9 mouse cellular contexts compared by ENCODE assay signal in the genomic region with DNA sequence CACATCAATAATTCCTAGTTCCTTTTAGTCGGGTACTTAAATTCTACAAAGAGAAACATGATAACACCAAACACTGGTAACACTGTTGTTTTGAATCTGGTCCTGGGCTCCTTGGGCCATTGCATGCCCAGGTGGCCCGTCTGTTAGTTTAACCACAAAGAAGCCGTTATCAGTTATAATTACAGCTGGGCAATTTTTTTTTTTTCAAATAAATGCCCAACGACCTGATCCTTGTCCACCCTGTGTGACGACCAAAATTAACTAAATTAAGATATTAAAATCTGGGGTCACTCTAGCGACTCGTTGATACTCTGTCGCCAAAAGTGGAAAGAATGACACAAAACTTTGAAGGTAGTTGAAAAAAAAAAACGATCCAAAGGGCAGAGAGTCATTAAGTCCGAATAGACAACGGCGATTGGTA. TPM values are rescaled to one million over a fixed set of nuclear protein-coding genes. Genes with fewer than 3 reads are reported as not detected.
DNase-seq lines count a peak whose midpoint lies in the region; ATAC-seq and TF ChIP-seq lines count a peak whose summit lies in the region.
"Had no signal": no experiment of that assay in that cellular context is flagged by ENCODE, and none has a peak within 500 bp of the region (broad histone marks: within the 10 kb centered on the region; RNA-seq: fewer than 3 reads in every experiment).

No protein-coding gene starts in this region.

- no peaks in the 10 kb centered on the region for H3K9me3 ChIP-seq in ES-E14 (ENCODE audit: control insufficient read depth, insufficient read depth, low read depth, low read length)
- no peaks in the 10 kb centered on the region for H3K9me3 ChIP-seq in hindbrain, embryonic 11.5 days (ENCODE audit: control insufficient read depth, low read length)

- ATAC-seq in hindbrain, embryonic 11.5 days (ENCODE audit: low FRiP score) = no peak
- peak; percentile 29 for ATAC-seq in megakaryocyte progenitor cell, adult 5-6 weeks (replicated peaks; ENCODE audit: poor library complexity)

- H3K4me3 ChIP-seq in gastrocnemius, adult 2 months = peak overlapping the region; percentile 90
- H3K4me3 ChIP-seq in ES-E14 (ENCODE audit: insufficient read depth in 1 of 2, low read depth in 1 of 2, low read length in 2 of 2, poor library complexity in 1 of 2, severe bottlenecking in 1 of 2) = peak overlapping the region; percentile 37 to 67; a peak in 3 of 4 replicates
- peak overlapping the region; percentile 32 for H3K4me3 ChIP-seq in hindbrain, embryonic 11.5 days (ENCODE audit: low read depth, low read length)

- DNase-seq in gastrocnemius, adult 2 months = no peak
- DNase-seq in gastrocnemius, adult 18-20 months (ENCODE audit: low spot score) = no peak
- DNase-seq in ES-E14 (ENCODE audit: low read depth, low spot score) = no peak
- DNase-seq in hindbrain, embryonic 11.5 days (ENCODE audit: low spot score) = no peak
- DNase-seq in adrenal gland, postnatal 4 days (ENCODE audit: low spot score in 2 of 2) = no peak
- no peak for DNase-seq in right cerebral cortex, adult 18-20 months
- no peak for DNase-seq in gastrocnemius, postnatal 14 days

- H3K9ac ChIP-seq in ES-E14 (ENCODE audit: insufficient read depth, low read depth, low read length, poor library complexity, severe bottlenecking) = no peak overlapping the region
- H3K9ac ChIP-seq in hindbrain, embryonic 11.5 days (ENCODE audit: low read depth, low read length) = no peak overlapping the region

- H3K36me3 ChIP-seq in ES-E14 (ENCODE audit: control insufficient read depth, insufficient read depth, low read length, poor library complexity, severe bottlenecking) = no peaks in the 10 kb centered on the region
- H3K36me3 ChIP-seq in hindbrain, embryonic 11.5 days (ENCODE audit: control insufficient read depth, insufficient read depth, low read length) = peaks cover 1% of the 10 kb centered on the region; the same call in 1 of the 2 replicates

- no peak overlapping the region for H3K27ac ChIP-seq in gastrocnemius, adult 2 months
- no peak overlapping the region for H3K27ac ChIP-seq in ES-E14 (ENCODE audit: insufficient read depth, low read depth, low read length, poor library complexity, severe bottlenecking)
- H3K27ac ChIP-seq in hindbrain, embryonic 11.5 days (ENCODE audit: low read depth, low read length) = no peak overlapping the region

- no peak for TF ChIP-seq CTCF in gastrocnemius, adult 2 months (IDR thresholded peaks at IDR 0.05)

- intact Hi-C loops in gastrocnemius, adult 2 months (cut with DNase I) = loop anchor here (10.0 kb wide), 1 partner anchor 210 kb away; no protein-coding TSS in a partner anchor
- intact Hi-C loops in gastrocnemius, postnatal 14 days (cut with DNase I; ENCODE audit: low total_unique reads) = loop anchor here (10.0 kb wide), 1 partner anchor 200 kb away; no protein-coding TSS in a partner anchor

- 14% methylated on average over 12 of the region's 12 CpGs for WGBS in hindbrain, embryonic 11.5 days

- in situ Hi-C loops in ES-E14 (cut with MboI; ENCODE audit: low sequenced_read_pairs in 2 of 2, unreplicated experiment in 2 of 2) = no loop called here

- peak overlapping the region; percentile 71; the same call in 1 of the 2 replicates for H3K4me2 ChIP-seq in hindbrain, embryonic 11.5 days (replicated peaks; ENCODE audit: low read depth, low read length)

- H3K27me3 ChIP-seq in hindbrain, embryonic 11.5 days (ENCODE audit: control insufficient read depth, insufficient read depth, low read length) = no peaks in the 10 kb centered on the region

- peaks cover 2 to 3% of the 10 kb centered on the region in 2 experiments; a peak in 1 of 4 replicates for H3K4me1 ChIP-seq in ES-E14 (ENCODE audit: control insufficient read depth in 2 of 2, insufficient read depth in 2 of 2, low read length in 2 of 2, poor library complexity in 1 of 2)
- no peaks in the 10 kb centered on the region for H3K4me1 ChIP-seq in hindbrain, embryonic 11.5 days (replicated peaks; ENCODE audit: control insufficient read depth, insufficient read depth, low read length)

TF ChIP-seq in ES-E14, 5 proteins besides CTCF, POLR2A, EP300 and RAD21:
- TF ChIP-seq ZNF384 (IDR thresholded peaks at IDR 0.05; ENCODE audit: low read depth, low read length) = peak; percentile 68; the same call in 1 of the 2 replicates
- TF ChIP-seq MAFK (IDR thresholded peaks at IDR 0.05; ENCODE audit: insufficient read depth, low read depth, low read length) = no peak
- no peak for TF ChIP-seq CHD2 (IDR thresholded peaks at IDR 0.05; ENCODE audit: low read depth, low read length)
- TF ChIP-seq HCFC1 (IDR thresholded peaks at IDR 0.05; ENCODE audit: borderline replicate concordance, insufficient read depth, low read length) = no peak
- no peak for TF ChIP-seq ZC3H11A (IDR thresholded peaks at IDR 0.05; ENCODE audit: borderline replicate concordance, low read depth, low read length)

RNA-seq across cellular contexts. Expression of a gene that starts 0.9 kb away (rescaled TPM):
- total RNA-seq in gastrocnemius, adult 2 months (2021) = 1 to 10 TPM; 1.4 to 1.6 TPM
- total RNA-seq in gastrocnemius, adult 18-20 months (2021) = 1 to 10 TPM in 1 of 2 experiments, under 1 TPM in 1; 0.80 to 1.2 TPM
- 28.1 and 31.9 TPM in 2 replicates for total RNA-seq in ES-E14 (2012; rRNA removed)
- polyA plus RNA-seq in hindbrain, embryonic 11.5 days (2014; fragmentation: Nextera tagmentation; extraction: Ambion mirVana) = 10.4 and 10.9 TPM in 2 replicates
- total RNA-seq in megakaryocyte progenitor cell, adult 5-6 weeks (2015) = 34.4 and 37.2 TPM in 2 replicates
- 38.1 and 43.0 TPM in 2 replicates for total RNA-seq in megakaryocyte progenitor cell, adult 5-6 weeks (2017)
- total RNA-seq in adrenal gland, postnatal 4 days (2021) = 10 to 100 TPM; 18.8 to 24.0 TPM
- total RNA-seq in gastrocnemius, postnatal 14 days (2021) = 1 to 10 TPM; 3.8 to 5.7 TPM

RNA-seq across cellular contexts. Expression of a gene that starts 19.2 kb away (rescaled TPM):
- total RNA-seq in gastrocnemius, adult 2 months (2021) = not detected
- total RNA-seq in gastrocnemius, adult 18-20 months (2021) = not detected
- total RNA-seq in ES-E14 (2012; rRNA removed) = 0.27 and 0.48 TPM in 2 replicates
- 0.99 and 1.6 TPM in 2 replicates for polyA plus RNA-seq in hindbrain, embryonic 11.5 days (2014; fragmentation: Nextera tagmentation; extraction: Ambion mirVana)
- 0.27 TPM in 1 of 2 replicates, not detected in the other for total RNA-seq in megakaryocyte progenitor cell, adult 5-6 weeks (2015)
- 0.54 and 1.1 TPM in 2 replicates for total RNA-seq in megakaryocyte progenitor cell, adult 5-6 weeks (2017)
- not detected for total RNA-seq in adrenal gland, postnatal 4 days (2021)
- not detected for total RNA-seq in gastrocnemius, postnatal 14 days (2021)
- polyA plus RNA-seq: large intestine, adult 2 months had no signal

Comparison
In these comparisons a context has a peak if more than half of its experiments do, and no peak if none do; other contexts are left out.
1. H3K4me3 ChIP-seq: peak in every context shown above with its lines; median percentile 90 in gastrocnemius, adult 2 months; 52 in ES-E14; 32 in hindbrain, embryonic 11.5 days.